Mouse (Mus musculus): ENCODE results near the gene Naa25.

DNA sequence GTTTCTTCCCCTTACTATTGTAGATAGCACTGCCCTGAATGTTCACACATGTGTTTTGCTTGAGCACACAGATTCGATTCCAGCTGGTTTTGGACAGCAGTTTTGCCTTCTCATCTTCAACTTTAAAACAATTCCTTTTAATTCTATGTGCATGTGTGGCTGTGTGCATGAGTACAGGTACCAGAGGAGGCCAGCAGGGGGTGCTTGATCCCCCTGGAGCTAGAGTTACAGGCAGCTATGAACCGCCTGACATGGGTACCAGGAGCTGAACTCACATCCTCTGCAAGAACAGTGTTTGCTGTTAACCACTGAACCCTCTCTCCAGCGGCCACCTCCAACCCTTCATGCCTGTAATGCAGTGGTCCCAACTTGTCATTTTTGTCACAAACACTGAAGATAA is 50.7 kb downstream of the Naa25 start:
- TF ChIP-seq HCFC1 (IDR thresholded peaks at IDR 0.05; ENCODE audit: borderline replicate concordance, insufficient read depth, low read length) (no peak), ZC3H11A (IDR thresholded peaks at IDR 0.05; ENCODE audit: borderline replicate concordance, low read depth, low read length) (no peak), ZNF384 (IDR thresholded peaks at IDR 0.05; ENCODE audit: low read depth, low read length) (no peak), MAFK (IDR thresholded peaks at IDR 0.05; ENCODE audit: insufficient read depth, low read depth, low read length) (no peak), CHD2 (IDR thresholded peaks at IDR 0.05; ENCODE audit: low read depth, low read length) (no peak)
